Mouse (Mus musculus) natural killer cell, adult 2 months (primary cell): ENCODE measurements around the gene Adtrp.

Source experiments
- DNase-seq, 2 experiments: peaks; one replicate each; pipeline ENCODE4 v3.0.0; 2022; ENCODE audit warnings: low spot score in 2 of 2

Gene Adtrp

GRCm38 (mm10) chr13:41828296-41828754 lies 19.2 kb downstream of the Adtrp start:
- DNase-seq: no peak

GRCm38 (mm10) chr13:41827581-41827980 lies 19.9 kb downstream of the Adtrp start:
- DNase-seq: no peak

GRCm38 (mm10) chr13:41825379-41825966 lies 22.0 kb downstream of the Adtrp start:
- DNase-seq: peak in 1 of 2 experiments; percentile 34

GRCm38 (mm10) chr13:41823077-41823476 lies 24.4 kb downstream of the Adtrp start:
- no peak for DNase-seq

GRCm38 (mm10) chr13:41822617-41823016 lies 24.9 kb downstream of the Adtrp start:
- DNase-seq: no peak

GRCm38 (mm10) chr13:41822091-41822490 lies 25.4 kb downstream of the Adtrp start:
- no peak for DNase-seq

GRCm38 (mm10) chr13:41820947-41821346 lies 26.5 kb downstream of the Adtrp start:
- DNase-seq: no peak

- no peak for DNase-seq
These were observed 27.6 kb downstream of the Adtrp start for GRCm38 (mm10) chr13:41819918-41820317.

GRCm38 (mm10) chr13:41819484-41819883 lies 28.0 kb downstream of the Adtrp start:
- no peak for DNase-seq

GRCm38 (mm10) chr13:41817583-41817982 lies 29.9 kb downstream of the Adtrp start:
- DNase-seq: no peak

- no peak for DNase-seq
These were observed 30.8 kb downstream of the Adtrp start for GRCm38 (mm10) chr13:41816643-41817042.

GRCm38 (mm10) chr13:41810776-41811175 lies 36.7 kb downstream of the Adtrp start:
- DNase-seq: no peak

- DNase-seq: no peak
These were observed 39.7 kb downstream of the Adtrp start for GRCm38 (mm10) chr13:41807815-41808214.

- no peak for DNase-seq
These were observed 40.2 kb downstream of the Adtrp start for GRCm38 (mm10) chr13:41807300-41807699.

- no peak for DNase-seq
These were observed 42.2 kb downstream of the Adtrp start for GRCm38 (mm10) chr13:41805138-41805820.

- peak in 1 of 2 experiments; percentile 74 for DNase-seq
These were observed 43.7 kb downstream of the Adtrp start for GRCm38 (mm10) chr13:41803656-41804265.

GRCm38 (mm10) chr13:41801177-41801636 lies 46.3 kb downstream of the Adtrp start:
- peak in 1 of 2 experiments; percentile 39 for DNase-seq

- DNase-seq: no peak
These were observed 54.6 kb downstream of the Adtrp start for GRCm38 (mm10) chr13:41792849-41793248.

GRCm38 (mm10) chr13:41787863-41788536 lies 59.5 kb downstream of the Adtrp start:
- no peak for DNase-seq

- DNase-seq: no peak
These were observed 60.8 kb downstream of the Adtrp start for GRCm38 (mm10) chr13:41786640-41787039.

- no peak for DNase-seq
These were observed 62.4 kb downstream of the Adtrp start for GRCm38 (mm10) chr13:41784889-41785701.
